Mouse (Mus musculus) E14TG2a.4 (cell line): ENCODE data around the gene Ccdc137.

Experiments used
- H3K27me3 ChIP-seq: 2 replicates; pipeline ENCODE4 v1.6.1; 2014; ENCODE audit warnings: low read length, control low read depth; ENCODE audit not compliant: insufficient read depth
- H3K36me3 ChIP-seq: 2 replicates; pipeline ENCODE4 v1.6.1; 2014; ENCODE audit warnings: low read length, control low read depth; ENCODE audit not compliant: insufficient read depth
- H3K4me1 ChIP-seq: replicated peaks from 2 replicates; pipeline ENCODE4 v1.6.1; 2014; ENCODE audit warnings: low read depth, low read length, control low read depth
- H3K4me3 ChIP-seq: replicated peaks from 2 replicates; pipeline ENCODE4 v1.5.1; 2014; ENCODE audit warnings: mild to moderate bottlenecking, low read length
- H3K9me3 ChIP-seq: 2 replicates; pipeline ENCODE4 v1.6.1; 2014; ENCODE audit warnings: low read length, control low read depth
- CTCF ChIP-seq: conservative IDR thresholded peaks from 2 replicates; pipeline ENCODE4 v1.5.1; 2014; ENCODE audit warnings: low read length
- NANOG ChIP-seq: IDR thresholded peaks from 2 replicates; pipeline ENCODE4 v1.6.1; 2014; ENCODE audit warnings: borderline replicate concordance, low read length, mixed read lengths
- POU5F1 ChIP-seq: IDR thresholded peaks from 2 replicates; pipeline ENCODE4 v1.6.1; 2014; ENCODE audit warnings: low read length, borderline replicate concordance

The Ccdc137 gene

GRCm38 (mm10) chr11:120509940-120510339, 52.0 kb downstream of the Ccdc137 start:
- Histone ChIP-seq H3K4me3 (no peak overlapping the region), H3K4me1 (peaks cover 27% of the 10 kb centered on the region), H3K27me3 (peaks cover 21% of the 10 kb centered on the region), H3K36me3 (no peaks in the 10 kb centered on the region), H3K9me3 (no peaks in the 10 kb centered on the region)
- TF ChIP-seq NANOG = no peak
- TF ChIP-seq POU5F1 = no peak
- TF ChIP-seq CTCF = no peak

DNA sequence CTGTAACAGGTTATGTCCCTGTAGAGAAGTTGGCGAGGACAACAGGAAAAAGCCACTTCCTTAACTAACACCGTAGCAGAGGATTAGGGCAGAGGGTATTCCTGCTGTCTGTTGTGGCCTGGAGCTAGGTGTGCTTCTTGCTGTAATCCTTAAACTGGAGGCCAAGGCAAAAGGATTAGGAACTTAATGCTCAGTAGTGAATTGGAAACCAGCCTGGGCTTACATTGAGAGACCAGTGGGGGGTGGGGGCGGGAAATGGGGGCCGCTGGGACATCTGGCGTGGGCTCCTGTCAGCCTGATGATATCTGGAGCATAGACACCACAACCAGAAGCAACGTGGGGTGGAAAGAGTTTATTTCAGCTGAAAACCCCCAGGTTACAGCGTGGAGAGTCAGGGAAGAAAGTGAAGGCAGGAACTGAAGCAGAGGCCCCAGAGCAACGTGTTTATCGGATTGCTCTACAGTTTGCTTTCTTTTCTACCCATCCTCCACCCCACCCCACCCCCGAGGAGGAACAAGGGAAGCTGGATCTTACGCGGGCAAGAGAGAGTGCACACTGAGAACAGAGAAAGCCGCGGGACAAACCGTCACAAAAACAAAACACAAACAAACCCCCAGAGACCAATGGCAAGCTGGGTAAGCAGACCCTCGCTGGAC, 52.6 kb downstream of the Ccdc137 start:
- no peaks in the 10 kb centered on the region for H3K36me3 ChIP-seq
- no peaks in the 10 kb centered on the region for H3K9me3 ChIP-seq
- peaks cover 30% of the 10 kb centered on the region for H3K4me1 ChIP-seq
- H3K27me3 ChIP-seq = peaks cover 21% of the 10 kb centered on the region
- H3K4me3 ChIP-seq = no peak overlapping the region
- TF ChIP-seq NANOG = no peak
- no peak for TF ChIP-seq POU5F1
- TF ChIP-seq CTCF = no peak

- Histone ChIP-seq H3K27me3 (peaks cover 26% of the 10 kb centered on the region), H3K36me3 (no peaks in the 10 kb centered on the region), H3K4me1 (peaks cover 40% of the 10 kb centered on the region), H3K9me3 (no peaks in the 10 kb centered on the region), H3K4me3 (no peak overlapping the region)
- TF ChIP-seq NANOG = no peak
- TF ChIP-seq CTCF = no peak
- no peak for TF ChIP-seq POU5F1
Observed at GRCm38 (mm10) chr11:120512790-120513453, 55.0 kb downstream of the Ccdc137 start.
